Mouse (Mus musculus) left cerebral cortex, adult 11 months (tissue): Measurements from ENCODE around the gene Tymp.

ENCODE experiments used
- DNase-seq: peaks from one replicate; pipeline ENCODE4 v3.0.0; 2022; ENCODE audit warnings: low spot score

Gene Tymp

DNA sequence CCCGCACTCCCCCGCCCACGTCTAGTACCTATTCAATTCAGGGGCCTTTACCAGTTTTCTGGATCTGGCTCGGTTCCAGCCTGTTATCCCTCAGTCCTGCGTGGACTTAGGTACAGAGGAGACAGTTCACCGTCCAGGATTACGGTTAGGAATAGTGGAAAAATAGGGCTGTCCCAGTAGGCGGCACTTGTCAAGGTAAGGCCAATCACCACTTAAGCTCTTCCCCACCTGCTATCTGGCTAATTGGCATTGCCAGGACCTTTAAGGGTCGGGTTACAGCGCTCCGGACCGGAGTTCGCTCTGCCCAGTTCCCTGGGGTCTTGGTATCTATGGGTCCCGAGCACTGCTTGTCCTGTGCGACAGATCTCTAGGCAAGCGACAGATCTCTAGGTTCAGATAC, at the start of gene Tymp:
Tymp (minus strand) TSS at position 83 of the 400 bp plus-strand sequence.
- DNase-seq: no peak

DNA sequence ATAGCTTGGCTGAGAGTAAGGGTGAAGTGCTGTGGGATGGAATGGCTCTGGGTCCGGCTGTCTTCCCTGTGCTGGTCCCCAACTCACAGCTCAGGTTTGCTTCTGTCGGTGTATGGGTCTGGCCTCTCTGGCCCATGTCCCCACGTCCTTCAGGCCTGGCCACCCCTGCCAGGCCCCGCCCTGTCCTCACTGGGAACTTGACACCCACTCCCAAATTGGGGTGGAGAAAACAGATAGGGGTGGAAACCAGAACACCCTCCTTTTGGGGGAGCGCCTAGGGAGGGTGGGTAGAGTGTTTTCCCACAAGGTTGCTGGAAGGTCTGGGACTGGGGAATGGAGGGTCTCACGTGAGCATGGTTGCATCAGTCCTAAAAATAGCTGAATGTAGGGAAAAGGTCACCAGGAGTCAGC, 48.9 kb upstream of the Tymp start, which contains the start of gene Cpt1b:
Cpt1b (minus strand) TSS at position 153 of the 411 bp plus-strand sequence.
- DNase-seq: no peak

DNA sequence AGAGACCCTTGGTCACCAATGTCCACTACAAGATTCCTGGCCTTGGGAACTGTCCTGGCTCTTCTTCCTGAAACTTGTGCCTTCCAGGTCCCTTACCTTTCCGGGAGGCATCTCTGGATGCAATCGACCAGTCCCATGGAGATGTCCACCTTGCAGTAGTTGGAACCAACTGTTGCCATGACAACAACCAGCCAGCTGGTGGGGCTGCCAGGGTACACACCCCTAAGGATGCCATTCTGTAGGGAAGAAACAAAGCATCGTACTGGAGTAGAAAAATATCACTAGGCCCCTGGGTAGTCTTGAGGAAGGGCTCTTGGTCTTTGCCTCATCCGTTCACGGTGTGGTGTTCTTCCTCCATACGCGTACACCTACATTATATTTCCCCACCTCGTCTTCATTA, 47.8 kb upstream of the Tymp start:
- no peak for DNase-seq

DNA sequence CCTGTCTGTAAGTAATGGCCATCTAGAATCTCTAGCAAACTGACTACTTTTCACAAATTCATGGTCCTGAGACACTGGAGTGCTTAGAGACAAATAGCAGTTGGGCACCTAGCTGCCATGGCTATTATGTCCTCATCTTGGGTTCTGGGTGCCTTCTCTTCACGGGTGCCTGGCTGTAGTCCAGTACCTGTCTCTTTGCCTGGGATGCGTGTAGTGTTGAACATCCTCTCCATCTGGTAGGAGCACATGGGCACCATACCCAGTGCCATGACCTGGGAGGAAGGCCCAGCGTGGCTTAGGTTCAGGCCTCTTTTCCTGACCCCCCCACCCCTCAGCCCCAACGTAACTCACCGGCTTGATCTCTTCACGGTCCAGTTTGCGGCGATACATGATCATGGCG, 45.1 kb upstream of the Tymp start:
- no peak for DNase-seq

DNA sequence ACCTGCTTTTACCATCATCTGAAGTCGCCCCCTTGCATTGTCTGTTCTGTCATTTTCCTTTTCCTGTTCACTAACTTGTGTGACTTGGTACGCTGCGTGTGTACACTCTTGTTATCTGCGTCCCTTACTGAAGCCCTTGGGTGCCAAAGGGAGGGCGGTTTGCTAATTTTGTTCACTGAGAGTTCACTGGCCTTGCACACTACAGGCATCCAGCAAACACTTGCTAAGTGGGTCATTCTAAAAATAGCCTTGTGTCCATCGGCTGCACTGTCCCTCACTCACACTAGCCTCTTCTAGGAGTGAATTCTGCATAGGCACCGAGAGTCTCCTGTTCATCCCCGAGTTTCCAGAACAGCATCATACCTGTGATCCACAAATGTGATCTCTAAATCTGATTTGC, 38.4 kb upstream of the Tymp start:
- DNase-seq: no peak

DNA sequence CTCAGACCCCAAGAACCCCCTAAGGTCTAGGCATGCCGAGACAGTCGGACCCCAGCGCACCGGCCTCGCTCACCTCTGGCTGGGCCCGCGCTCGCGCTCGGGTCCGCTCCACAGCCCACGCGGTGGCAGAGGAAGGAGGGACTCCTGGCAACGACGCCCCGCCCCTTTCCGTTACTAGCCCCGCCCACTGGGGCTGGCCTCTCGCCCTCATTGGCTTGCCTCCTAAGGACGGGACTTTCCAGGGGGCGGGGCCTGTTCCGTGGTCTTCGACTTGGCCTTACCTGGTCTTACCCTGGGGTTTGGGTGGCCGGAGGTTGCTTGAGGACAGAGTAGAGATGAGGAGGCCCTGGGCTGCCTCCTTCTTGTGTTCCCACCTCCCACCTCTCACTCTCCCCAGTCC, 33.3 kb upstream of the Tymp start, which contains the start of gene Syce3:
Syce3 (minus strand) TSS at position 386 of the 400 bp plus-strand sequence.
- DNase-seq: no peak

DNA sequence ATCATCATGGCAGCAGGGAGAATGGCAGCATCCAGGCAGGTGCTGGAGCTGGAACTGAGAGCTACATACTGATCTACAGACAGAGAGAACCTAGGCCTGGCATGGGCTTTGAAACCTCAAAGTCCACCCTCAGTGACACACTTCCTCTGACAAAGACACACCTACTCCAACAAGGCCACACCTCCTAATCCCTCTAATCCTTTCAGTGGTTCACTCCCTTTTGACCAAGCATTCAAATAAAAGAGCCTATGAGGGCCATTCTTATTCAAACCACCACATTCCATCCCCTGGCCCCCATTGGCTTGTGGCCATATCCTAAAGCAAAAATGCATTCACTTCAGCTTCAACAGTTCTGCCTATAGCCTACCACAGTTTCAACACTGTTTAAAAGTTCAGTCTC, 29.9 kb upstream of the Tymp start:
- no peak for DNase-seq

DNA sequence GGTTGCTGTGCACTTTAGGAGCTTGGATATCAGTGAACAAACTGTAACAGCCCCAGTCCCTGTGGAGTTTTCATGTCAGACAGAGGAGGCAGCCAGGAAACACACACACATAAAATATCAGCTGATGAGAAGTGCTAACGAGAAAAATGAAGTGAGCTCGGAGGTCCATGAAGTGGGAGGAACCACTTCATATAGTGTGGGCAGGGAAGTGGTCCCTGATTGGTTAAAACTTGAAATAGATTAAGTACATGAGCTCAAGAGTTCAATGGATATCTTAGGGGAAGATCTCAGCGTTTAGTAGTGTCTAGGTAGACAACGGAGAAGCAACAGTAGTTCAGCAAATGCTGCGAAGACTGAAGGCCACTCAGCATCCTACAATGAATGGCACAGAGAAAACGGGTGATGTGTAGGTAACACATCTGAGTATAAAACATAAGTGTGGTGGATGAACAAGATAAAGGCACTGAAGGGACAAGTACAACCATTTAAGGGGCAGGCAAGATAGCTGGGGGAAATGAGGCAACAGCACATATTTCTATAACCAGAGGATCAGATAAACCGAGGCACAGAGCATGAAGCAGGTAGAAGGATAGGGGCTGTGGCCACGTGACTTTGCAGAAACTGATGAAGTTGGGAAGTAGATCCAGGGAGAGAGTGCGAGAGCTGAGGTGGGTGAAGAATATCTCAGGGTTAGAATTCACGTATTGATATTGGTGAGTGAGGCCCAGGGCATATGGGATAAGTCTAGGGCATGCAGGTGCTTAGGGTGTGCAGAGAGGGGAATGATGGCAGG, 28.2 kb upstream of the Tymp start:
- DNase-seq: no peak

DNA sequence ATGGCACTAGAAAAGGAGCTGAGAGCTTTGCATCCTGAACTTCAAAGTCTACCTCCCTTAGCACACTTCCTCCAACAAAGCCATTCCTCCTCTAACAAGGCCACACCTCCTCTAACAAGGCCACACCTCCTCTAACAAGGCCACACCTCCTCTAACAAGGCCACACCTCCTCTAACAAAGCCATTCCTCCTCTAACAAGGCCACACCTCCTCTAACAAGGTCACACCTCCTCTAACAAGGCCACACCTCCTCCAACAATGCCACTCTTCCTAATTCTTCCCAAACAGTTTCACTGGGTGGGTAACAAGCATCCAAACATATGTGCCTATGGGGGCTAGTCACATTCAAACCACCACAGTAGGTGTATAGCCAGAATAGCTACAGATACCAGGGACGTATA, 25.6 kb upstream of the Tymp start:
- no peak for DNase-seq

DNA sequence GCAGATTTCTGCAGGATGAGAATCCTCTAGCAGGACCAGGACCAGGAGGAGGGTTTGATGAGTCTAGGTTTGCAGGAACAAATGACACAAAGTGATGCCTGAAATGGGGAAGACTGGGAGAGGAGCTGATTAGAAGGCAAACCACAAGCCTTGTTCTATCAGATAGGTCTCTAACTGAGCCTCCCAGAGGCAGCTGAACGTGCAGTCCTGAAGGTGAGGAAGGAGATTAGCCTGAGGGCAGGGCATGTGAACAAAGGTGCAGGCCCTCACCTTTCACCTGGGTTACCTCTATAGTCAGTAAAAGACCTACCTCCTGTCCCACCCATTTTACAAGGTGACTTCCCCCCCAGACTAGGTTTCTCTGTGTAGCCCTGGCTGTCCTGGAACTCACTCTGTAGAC, 22.9 kb upstream of the Tymp start:
- DNase-seq: no peak

DNA sequence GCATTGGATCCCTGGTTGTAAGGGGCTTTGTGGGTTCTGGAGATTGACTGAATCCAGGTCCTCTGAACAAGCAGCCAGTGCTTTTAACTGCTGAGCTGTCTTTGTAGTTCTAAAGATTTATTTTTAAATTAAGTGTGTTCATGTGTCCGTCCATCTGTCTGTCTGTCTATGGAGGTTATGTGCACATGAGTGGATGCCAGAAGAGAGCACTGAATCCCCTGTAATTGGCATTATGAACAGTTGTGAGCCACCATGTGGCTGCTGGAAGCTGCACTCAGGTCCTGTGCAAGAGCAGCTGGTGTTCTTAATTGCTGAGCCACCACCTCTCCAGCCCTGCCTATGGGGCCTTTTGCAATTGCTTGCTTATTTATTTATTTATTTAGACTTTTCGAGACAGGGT, 21.3 kb upstream of the Tymp start:
- no peak for DNase-seq

DNA sequence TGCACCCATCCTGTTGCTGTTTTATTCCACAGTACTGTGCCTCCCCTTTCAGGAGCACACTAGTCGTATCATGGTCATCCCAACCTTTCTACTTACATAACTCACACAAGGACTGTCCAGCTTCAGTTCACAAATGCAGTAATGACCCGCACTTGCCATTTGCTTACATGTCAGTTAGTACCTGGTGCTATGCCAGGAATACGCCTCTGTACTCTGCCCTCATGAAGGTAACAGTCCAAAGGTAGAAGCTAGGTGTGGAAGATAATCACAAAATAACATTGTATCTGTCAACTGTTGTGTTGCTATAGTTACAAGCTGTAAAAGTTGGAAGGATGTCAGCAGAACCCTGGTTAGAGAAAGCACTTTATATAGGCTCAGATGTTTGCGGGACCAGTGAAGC, 20.0 kb upstream of the Tymp start:
- no peak for DNase-seq

DNA sequence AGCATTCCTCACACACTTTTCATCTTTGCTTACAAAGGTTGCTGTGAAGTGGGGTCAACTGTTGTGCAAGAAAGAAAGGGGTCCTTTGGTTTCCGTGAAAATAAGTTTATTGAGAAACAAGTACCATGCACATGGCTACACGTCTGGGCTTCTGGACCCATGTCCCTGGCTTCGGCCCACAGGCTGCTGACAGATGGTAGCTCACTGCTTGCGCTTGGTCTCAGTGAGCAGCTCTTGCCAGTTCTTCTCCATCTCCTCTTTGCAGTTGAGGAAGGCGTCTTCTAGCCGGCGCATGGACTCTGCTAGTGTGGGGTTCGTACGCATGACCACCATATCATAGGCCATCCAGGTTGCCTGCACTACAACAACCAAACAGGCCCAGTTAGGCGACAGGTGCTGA, 13.2 kb upstream of the Tymp start:
- no peak for DNase-seq

DNA sequence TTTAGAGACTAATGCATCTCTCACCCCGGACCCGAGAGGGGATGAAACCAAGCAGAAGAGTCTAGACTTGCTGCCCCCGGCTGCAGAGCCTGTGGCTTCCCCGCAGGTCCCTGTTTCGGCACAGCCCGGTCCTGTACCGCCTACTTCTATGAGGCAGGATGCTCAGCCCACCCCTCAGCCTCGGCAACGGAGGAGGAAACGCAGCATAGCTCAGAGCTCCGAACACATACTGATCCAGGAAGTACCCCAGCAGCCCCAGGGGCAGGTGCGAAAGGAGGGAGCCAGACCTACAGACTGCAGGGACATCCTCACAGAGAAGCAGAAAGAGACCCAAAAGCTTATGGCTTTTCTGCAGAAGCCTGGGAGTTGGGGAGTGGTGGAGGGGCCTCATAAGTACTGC, 10.3 kb upstream of the Tymp start:
- DNase-seq: no peak

DNA sequence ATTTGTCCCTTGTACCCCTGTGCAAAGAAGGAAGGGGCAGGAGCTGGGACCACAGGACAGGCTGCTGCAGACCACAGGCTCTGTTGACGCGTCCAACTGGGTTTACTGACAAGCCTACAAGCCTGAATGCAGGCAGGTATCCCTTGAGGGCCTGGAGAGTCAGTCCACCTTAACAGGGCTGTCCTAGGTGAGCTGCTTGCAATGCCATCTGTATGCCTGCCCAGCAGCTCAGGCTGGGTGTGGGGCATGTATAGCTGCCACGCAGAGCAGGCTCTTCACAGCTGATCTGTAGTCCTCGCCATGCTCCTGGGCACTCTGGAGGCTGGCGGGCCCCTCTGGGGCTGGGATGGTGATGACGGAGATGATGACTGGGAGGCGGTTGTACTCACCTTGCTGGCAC, 7.8 kb upstream of the Tymp start, which contains the start of gene Klhdc7b:
Klhdc7b (plus strand) TSS at position 301 of the 400 bp plus-strand sequence.
- DNase-seq: no peak

DNA sequence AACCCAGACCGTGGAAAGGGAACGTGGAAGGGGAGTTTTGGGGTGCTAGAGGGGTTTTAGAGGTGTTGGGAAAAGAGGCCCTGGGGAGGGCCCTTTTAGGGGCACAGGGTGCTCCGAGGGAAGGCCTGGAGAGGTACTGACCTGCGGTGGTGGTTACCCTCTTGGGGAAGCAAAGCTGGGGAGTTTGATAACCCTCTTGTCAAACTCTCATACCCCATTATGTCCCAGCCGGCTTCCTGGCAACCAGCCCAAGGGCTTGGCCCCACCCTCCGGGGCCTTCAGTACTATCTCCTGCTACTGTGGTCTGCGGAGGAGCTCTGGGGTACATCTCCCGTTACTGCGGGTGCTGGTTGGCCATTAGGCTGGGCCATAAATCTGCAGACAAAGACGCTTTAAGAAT, 2.6 kb upstream of the Tymp start:
- DNase-seq: no peak

DNA sequence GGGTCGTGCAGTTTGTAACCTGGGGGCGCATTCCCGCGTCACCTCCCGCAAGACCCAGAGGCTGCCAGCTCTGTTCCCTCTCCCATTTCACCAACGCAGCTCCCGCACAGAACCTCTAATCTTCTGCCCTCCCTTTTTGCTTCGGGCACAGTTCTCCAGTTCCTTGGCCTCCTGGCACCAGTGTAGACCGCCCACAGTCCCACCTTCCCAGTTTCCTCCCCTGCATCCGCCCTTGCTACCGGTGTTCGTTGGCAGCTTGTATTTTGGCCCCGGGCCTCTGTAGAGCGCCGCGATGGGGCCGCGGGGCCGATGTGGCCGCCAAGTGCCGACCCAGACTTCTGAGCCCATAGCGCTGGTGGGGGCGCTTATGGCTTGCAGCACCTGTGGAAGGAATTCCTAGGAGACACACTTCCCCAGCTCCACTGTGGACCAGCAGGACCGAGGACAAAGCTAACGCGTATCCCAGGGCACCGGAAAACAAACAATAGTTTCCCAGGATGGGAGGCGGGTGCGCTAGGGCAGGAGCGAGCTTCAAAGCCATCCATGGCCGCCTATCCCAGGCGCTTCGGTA, 2.1 kb upstream of the Tymp start, which contains the start of gene Odf3b:
Odf3b (minus strand) TSS at position 452 of the 571 bp plus-strand sequence.
- DNase-seq: no peak

DNA sequence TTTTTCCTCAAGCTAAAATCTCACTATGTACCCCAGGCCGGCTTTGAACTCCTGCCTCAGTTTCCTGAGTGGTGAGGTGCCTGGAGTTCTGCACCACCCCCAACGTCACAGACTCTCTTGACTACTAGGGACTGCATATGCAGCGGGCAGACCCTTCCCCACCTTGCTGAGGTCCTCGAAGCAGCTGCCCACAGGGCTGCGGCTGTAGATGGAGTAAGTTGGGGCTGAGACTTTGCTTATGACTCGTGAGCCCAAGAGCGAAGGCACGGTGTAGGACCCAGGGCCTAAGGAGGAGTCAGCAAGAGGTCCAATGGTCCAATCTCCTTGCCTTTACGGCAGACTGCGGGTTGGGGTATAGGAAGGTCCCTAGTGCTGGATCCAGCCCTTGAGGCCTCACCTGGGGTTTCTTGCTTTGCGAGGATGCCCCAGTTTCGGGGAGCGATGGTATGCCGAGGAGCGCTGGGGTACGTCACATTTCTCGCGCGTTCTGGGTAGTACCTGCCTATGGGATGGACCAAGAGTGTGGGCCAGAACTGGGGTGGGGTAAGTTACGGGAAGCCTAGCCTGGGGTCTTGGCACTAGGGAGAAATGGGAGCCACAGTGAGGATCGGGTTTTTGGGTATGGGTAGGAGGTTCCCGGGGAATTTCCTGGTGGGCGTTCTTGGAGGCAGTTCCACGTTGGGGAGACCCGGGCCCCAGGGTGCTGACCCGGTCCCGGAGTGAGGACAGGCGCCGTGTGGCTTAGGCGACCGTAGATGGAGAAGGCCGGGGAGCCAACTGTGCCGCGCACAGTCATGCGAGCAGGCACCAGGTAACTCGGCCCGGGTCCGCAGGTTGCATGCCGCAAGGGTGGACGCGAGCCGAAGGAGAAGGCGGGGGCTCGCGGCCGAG, 1.3 kb upstream of the Tymp start:
- no peak for DNase-seq

DNA sequence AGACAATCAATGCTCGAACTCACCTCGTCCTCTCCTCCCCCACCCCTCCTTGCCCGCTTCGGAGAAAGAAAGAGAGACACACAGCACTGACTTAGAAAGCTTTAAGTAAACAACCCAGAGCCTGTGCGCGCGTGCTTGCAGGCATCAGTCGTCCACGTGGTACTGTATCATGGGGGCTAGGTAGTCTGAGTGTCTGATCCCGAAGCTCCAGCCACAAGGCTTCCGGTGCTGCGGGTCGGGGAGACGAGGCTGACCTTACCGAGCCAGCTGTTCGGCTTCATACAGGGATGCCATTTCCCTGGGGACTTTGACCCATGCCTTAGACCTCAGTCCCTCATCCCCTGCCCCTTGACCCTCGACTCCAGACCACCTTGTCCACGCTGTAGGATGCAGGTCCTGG, 523 bp upstream of the Tymp start:
- no peak for DNase-seq

DNA sequence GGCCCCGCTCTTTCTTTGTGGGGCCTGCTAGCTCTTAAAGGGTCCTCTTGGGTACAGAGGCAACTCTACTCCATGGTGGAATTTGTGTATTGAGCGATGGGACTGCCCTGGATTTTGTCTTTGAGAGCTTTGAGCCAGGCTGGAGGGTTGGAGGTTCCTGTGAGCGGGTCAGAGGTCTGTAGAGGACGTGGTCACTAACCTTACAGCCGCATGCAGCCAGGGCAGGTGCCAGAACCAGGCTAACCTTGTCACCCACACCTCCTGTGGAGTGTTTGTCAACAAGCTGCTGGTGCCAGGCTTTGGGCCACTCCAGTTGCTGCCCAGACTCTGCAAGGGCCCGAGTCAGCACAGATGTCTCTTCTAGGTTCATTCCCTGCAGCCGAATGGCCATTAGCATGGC, 799 bp downstream of the Tymp start:
- no peak for DNase-seq

DNA sequence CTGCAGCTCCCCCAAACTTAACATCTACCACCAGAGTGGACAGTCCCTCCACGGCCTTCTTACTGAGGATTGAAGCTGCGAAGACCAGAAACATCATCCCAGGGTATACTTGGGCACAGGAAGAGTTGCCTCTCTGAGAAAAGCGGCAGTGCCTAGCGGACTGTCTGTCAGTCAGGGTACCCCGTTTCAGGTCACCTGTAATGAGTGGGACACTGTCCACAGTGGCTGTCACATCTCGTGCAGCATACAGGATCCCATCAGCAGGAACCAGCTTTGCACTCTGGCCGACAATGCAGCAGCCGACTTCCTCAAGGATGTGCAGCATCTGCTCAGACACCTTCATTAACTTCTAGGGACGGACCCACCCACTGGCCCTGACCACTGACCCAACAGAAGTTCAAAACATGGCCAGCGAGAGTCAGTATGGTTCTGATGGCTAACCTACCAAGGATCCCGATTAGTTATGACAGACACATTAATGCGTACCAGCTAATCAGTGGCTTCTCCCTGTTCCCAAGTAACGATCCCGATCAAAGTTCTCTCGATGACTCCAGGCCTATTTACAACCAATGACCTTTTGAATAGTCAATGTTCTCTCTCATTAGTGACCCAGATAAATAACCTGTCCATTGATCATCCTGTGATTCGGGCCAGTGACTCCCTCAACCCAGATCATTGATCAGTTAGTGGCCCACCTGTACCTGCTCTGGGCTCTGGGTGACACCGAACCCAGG, 1.9 kb downstream of the Tymp start:
- DNase-seq: no peak

DNA sequence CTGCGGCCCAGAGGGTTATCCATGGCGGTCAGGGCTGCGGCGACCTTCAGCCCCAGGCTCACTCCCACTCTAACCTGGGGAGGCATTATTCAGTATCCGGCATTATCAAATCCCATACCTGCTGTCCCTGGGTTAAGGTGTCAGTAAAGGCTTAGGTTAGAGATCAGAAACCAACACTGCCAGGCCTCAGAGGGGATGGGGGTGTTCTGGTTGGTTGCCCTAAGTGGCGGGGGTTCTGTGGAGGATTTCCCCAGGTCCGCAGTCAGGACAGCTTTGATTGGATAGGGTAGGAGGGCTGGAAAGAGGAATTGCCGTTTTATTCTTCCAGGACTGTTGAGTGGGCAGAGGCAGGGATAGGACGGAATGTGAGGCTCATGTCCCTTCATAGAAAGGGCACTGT, 2.5 kb downstream of the Tymp start:
- no peak for DNase-seq
